Comparison of ENCODE assay signal across 8 mouse cellular contexts in the genomic region with DNA sequence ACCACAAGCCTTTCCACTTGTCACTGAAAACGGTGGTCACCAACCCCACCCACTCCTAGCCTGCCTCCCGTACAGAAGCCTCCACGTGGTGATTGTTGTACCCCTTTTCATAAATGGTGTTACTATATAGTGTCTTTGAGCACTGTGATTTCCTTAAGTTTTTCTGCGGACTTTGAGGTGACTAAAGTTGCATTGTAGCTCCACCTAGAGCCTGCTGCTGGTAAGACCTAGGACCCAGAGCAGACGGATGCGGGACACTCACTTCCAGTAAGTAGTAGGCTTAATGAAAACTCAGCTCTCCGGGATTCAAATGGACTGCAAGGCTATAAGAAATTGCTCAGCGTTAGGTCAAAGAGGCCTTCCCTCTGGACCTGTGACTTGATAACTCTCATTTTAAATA.
DNase-seq lines count a peak whose midpoint lies in the region; ATAC-seq and TF ChIP-seq lines count a peak whose summit lies in the region.

No protein-coding gene starts in this region.

- no peaks in the 10 kb centered on the region for H3K36me3 ChIP-seq in E14TG2a.4 (ENCODE audit: insufficient read depth, low read length)
- no peaks in the 10 kb centered on the region for H3K36me3 ChIP-seq in forebrain, embryonic 15.5 days

- H3K4me3 ChIP-seq in E14TG2a.4 (replicated peaks; ENCODE audit: low read length), result no peak overlapping the region
- no peak overlapping the region for H3K4me3 ChIP-seq in forebrain, embryonic 15.5 days

- H3K9ac ChIP-seq in forebrain, embryonic 15.5 days (replicated peaks), result no peak overlapping the region

- ATAC-seq in forebrain, embryonic 15.5 days (replicated peaks), result peak; percentile 86

- H3K4me1 ChIP-seq in E14TG2a.4 (replicated peaks; ENCODE audit: low read depth, low read length), result peaks cover 20% of the 10 kb centered on the region
- H3K4me1 ChIP-seq in forebrain, embryonic 15.5 days, result 0 out of 2 replicates have a peak, but pooled peaks cover 2% of the 10 kb centered on the region

- H3K27ac ChIP-seq in forebrain, embryonic 15.5 days (replicated peaks), result no peak overlapping the region

- no peaks in the 10 kb centered on the region for H3K9me3 ChIP-seq in E14TG2a.4 (ENCODE audit: low read length)
- H3K9me3 ChIP-seq in forebrain, embryonic 15.5 days, result no peaks in the 10 kb centered on the region

- H3K4me2 ChIP-seq in forebrain, embryonic 15.5 days (replicated peaks), result no peak overlapping the region

- H3K27me3 ChIP-seq in E14TG2a.4 (ENCODE audit: insufficient read depth, low read length), result peaks cover 19% of the 10 kb centered on the region
- no peaks in the 10 kb centered on the region for H3K27me3 ChIP-seq in forebrain, embryonic 15.5 days

- peak; percentile 62 for TF ChIP-seq CTCF in E14TG2a.4 (conservative IDR thresholded peaks at IDR 0.05; ENCODE audit: low read length)

- WGBS in forebrain, embryonic 15.5 days, result 1% methylated on average over 8 of the region's 8 CpGs

- intact Hi-C loops in heart, postnatal 14 days (cut with DNase I), result loop anchor here (2.0 to 5.0 kb wide), 5 partner anchors 58 to 391 kb away; partner anchors contain the start of gene Egln3

- peak; percentile 45 for DNase-seq in c-Kit-positive CD71-negative TER-119-negative erythroid progenitor cells, embryonic 14.5 days (ENCODE audit: low read depth)
- DNase-seq in heart, postnatal 14 days, result peak; percentile 75 to 82
- peak; percentile 85 to 86 for DNase-seq in kidney, postnatal 4 days
- DNase-seq in lung, adult 18-20 months, result peak; percentile 57 to 58
- peak; percentile 24 for DNase-seq in ovary, postnatal 10 days (ENCODE audit: low spot score)
- DNase-seq in thymus, postnatal 25 days, result peak; percentile 68

Comparison
In these comparisons a context has a peak if more than half of its experiments do, and no peak if none do; other contexts are left out.
1. DNase-seq: peak in every context shown above with its lines; median percentile 86 in kidney, postnatal 4 days; 78 in heart, postnatal 14 days; 68 in thymus, postnatal 25 days; 58 in lung, adult 18-20 months; 45 in c-Kit-positive CD71-negative TER-119-negative erythroid progenitor cells, embryonic 14.5 days; 24 in ovary, postnatal 10 days.